Mouse (Mus musculus) telencephalon, adult 2 months (tissue): ENCODE data around the gene Tnk2.

ENCODE experiments used
- DNase-seq: peaks from one replicate; pipeline ENCODE4 v3.0.0-alpha.2; 2011; ENCODE audit warnings: low read depth, low spot score

Tnk2 gene

DNA sequence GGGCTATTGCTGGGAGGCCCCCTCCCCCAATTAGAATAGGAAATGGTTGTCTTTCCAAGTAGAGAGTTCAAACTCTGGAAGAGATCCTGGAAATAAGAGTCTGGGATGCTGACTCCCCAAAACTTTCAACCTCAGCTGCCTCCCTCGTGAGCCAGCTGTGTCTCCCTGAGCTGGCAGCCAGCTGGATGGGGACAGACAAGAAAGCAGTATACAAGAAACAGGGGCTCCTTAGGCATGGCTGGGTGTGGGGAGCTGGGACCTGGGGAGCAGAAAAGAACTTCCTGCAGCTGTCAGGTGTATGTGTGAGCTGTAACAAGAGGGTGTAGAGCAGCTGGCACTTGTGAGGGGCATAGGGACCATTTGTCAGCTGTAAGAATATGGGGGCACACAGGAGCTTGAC, 16.4 kb downstream of the Tnk2 start:
- DNase-seq = no peak

DNA sequence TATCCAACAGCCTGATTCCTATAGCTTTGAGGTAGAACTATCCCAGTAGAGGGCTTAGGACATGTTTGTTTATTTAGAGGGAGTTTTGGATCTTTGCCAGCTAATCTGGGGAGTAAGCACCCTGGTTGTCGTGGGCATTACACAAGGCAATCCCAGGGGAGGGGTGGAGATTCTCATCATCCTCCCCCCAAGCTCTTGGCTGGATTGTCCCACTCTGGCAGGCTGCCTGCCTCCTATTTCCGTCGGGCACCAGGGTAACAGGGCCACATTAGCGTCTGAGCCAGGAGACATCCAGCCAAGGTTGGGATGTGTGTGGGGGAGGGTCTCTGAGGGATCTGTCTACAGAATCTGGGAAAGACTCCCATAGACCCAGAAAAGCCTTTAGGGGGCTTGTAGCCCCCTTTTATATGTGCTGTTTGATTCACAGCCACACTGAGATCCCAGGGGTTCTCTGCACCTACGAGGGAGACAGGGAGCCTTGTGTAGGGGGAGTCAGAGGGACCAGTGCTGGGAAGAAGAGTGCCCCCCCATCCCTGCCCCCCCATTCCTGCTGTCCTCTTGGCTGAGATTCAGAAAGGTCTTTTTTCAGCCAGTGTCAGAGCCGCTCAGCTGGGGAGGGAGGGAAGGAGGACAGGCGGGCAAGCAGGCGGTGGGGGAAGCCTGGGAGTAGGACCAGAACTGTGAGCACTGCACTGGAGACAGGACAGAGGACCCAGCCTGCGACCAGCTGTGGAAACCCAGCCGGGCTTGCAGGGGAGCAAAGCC, 17.1 kb downstream of the Tnk2 start:
- DNase-seq = no peak

DNA sequence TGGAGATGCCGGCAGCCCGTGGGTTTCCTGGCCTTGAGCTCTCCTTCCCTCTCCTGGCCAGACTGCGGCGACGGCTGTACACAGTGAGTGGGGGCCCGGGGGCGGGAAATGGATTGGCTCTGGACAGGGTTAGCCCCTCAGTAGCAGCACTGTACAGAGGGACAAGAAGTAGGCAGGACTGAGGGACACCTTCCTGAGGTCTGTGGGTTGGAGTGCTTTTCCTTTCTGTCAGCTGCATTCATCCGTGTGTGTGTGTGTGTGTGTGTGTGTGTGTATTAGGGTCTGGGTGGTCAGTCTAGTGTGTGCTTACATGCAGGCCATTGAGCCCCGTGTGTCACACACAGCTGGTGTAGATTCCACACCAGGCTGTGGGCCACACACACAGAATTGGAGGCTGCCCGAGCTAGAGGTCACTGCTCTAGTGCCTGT, 17.8 kb downstream of the Tnk2 start:
- DNase-seq = no peak

DNA sequence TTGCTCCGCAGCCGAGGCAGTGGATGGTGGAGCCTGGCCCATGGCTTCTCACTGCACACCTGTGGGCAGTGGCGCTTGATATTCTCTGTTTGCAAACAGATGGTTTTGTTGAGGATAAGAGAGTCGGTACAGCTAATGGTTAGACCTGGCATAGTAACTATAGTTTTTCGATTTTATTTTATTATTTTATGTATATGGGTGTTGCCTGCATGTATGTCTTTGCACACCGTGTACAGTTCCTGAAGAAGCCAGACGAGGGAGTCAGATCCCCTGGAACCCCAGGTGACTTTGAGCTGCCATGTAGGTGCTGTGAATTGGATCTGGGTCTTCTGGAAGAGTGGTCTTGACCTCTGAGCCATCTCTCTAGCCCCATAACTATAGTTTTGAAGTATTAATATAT, 18.7 kb downstream of the Tnk2 start:
- DNase-seq = no peak

DNA sequence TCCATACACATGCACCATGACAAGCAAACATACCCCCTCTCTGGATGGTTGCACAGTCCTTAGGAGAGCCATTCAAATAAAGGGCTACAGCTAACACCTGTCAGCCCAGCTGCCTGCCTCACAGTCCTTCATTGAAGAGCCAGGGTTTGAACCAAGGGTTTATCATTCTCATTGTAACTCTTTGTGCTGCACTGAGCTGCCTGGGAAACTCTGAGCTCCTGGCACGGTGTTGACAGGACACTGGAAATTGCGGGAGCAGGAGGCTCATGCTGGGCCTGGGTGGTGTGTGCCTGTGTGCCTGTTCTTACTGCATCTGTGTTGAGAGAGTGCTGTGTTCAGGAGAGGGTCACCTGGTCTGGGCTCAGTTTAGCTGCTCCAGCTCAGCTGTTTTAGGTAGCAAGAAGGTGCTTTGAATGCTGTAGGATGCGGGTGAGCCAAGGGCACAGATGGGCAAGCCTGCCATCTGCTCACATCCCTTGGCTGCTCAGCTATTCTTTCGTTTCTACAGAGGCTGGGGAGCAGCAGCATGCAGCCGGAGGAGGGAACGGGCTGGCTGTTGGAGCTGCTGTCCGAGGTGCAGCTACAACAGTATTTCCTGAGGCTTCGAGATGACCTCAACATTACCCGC, 19.7 kb downstream of the Tnk2 start:
- no peak for DNase-seq

DNA sequence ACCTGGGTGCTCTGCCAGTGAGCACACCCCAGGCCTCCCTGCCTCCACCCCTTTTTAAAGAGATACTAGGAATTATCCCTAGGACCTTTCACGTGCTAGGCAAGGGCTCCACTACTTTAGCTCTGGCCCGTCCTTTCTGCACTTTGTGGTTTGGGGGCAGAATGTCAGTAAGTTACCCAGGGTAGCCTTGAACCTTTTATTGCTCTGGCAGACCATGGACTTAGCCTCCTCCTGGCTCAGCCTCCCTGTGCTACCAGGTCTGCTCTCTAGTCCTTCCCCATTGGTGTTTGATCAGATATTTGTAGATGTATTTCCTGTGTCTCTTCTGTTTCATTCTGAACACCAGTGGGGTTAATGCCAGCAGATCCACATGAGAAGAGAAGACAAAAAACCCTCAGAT, 20.5 kb downstream of the Tnk2 start:
- DNase-seq = no peak

DNA sequence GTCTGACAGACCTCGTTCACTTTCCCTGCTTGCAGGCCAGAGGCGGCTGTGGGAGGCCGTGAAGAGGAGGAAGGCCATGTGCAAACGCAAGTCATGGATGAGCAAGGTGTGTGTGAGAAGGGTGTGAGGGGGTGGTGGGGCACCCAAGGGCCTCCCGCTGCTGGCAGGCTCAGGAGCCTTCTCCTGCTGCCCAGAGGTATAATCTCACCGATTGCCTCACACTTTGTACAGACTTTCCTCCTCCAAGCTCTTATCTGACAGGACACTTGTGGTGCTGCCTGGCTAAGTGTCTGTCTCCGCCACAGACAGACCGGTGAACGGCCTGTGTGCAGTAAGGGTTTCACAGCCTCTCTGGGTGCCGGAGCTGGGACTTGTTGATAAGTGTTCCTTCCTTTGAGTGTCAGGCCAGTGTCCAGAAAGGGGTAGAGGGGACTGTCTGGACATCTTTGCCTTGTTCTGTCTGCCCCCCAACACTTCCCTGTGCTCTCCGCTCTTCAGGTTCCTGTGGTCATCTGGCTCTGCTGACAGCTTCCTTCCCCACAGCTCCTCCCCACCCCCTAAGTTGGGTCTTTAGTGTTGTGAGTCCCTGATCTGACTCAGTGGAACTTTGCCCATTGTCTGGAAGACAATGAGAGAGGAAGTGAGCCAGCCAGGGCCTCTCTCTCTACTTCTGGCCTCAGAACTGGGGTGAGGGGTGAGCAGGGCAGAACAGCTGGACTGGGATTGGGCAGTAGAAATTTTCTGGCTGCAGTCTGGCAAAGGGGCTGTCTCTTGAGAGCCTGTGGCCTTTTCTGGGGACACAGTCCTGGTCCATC, 22.4 kb downstream of the Tnk2 start:
- DNase-seq = no peak

DNA sequence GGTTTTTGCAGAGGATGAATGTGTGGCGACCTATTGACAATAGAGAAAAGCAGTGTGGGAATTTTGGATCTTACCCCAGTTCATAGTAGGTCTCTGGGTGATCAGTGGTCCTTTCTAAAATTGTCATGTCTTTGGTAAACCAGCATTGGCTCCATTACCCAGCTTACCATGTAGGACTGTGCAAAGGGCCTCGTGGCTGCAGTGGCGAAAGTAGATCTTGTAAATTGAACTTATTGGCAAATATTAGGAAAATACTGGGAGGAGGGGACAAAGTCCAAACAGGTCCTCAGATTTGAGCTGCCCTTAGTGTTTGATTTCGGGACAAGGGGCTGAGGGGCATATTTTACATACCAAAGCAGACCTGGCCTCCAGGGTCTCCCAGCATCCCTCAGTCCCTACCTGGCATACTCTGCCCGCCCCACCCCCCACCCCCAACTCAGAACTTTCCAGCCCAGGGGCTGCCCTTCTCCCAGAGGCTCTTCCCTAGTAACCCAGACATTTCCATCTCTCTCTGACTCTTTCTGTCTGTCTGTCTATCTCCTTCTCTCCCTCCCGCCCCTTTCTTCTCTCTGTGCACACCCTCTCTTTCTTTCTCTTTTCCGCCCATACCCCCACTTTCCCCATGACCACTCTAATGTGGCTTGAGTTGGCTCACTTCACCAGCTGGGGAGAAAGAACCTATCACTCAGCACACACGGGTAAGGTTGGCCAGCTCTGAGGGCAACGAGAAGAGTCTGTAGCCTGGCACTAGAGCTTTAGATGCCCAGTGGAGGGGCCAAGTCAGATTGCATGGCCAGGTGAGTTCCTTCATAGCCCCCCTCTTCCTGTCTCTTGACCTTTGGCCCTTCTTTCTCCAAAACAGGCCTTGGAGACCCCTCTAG, 23.2 kb downstream of the Tnk2 start:
- no peak for DNase-seq

DNA sequence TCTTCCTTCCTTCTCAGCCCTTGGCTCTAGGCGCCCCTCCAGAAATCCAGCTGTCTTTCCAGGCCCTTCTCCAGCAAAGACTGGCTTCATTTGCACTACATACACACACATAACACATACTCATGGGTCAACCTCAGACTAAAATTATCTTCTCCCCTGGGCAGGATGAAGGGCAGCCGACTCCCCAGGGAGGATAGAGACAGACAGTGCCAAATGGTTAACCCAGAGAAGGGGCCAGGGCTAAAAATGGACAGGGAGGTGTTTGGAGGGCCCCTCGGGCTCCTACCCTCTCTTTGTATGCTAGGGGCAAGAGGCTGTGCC, 23.8 kb downstream of the Tnk2 start:
- DNase-seq = no peak

DNA sequence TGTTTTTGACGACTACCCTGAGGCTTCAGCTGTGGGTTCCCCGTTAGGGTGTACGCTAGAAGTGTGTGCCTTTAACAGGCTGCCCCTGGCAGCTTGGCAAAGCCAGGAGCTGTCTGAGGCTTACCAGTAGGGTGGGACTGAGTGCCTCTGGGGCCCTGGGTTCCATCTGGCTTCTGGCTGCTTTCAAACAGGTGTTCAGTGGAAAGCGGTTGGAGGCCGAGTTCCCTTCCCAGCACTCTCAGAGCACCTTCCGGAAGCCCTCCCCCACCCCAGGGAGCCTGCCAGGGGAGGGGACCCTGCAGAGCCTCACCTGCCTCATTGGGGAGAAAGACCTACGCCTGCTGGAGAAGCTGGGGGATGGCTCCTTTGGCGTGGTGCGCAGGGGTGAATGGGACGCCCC, 24.4 kb downstream of the Tnk2 start:
- no peak for DNase-seq

DNA sequence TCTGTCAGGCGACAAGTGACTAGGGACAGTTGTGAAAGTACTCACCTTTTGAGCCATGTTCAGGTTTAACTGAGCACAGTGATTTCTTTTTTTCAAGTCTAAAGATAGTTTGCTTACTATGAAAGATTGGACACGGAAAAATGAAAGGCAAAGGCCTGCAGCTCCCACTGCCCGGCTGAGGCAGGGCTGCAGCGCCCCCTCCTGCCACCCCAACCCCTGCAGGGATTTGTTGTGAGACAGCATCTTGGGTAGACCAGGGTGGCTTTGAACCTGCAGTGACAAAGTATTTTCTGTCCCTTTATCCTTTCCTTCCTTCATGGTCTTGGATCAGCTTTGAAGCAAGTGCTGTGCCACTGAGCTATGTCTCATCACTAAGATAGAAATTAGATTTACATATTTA, 24.8 kb downstream of the Tnk2 start:
- DNase-seq = no peak

DNA sequence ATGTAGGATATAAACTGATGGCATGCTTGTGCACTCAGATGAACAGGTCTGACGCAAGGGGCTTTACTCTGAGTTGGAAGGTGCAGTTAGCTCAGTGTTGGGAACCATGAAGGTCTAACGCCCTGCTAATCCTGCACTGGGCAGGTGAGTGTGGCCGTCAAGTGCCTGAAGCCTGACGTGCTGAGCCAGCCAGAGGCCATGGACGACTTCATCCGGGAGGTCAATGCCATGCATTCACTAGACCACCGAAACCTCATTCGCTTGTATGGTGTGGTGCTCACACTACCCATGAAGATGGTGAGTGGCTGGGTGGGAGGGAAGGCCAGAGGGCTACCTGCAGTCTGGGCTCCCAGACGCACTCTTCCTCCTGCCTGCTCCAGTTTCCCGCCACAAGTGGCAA, 25.6 kb downstream of the Tnk2 start:
- no peak for DNase-seq

DNA sequence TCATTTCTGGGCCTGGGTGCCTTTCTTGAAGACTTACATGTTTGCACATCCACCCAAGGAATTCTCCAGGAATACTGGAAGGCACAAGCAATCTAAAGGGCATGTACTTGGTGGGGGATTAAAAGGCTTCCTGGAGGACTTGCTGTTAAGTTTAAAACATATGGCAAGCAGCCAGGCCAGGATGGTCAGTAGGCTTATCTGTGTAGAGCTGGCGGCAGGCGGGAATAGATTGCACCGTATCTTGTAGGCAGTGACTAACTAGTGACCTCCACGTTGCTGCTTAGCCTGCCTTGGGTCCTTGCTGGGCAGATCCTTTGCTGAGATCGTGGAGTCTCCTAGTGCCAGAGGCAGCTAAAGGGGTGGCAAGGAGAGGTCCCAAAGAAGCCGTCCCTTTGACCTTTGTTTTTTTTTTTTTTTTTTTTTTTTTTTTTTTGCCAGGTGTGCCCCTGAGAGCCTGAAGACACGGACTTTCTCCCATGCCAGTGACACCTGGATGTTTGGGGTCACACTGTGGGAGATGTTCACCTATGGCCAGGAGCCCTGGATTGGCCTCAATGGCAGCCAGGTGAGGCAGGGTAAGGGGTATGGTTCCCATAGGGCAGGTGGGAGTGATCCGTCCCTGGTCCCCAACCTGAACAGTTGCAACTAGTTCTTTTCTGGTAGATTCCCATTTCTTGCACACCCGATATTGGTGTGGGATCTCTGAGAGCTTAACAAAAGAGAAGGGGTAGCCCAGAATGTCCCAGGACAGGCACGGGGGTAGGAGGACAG, 26.9 kb downstream of the Tnk2 start:
- no peak for DNase-seq

DNA sequence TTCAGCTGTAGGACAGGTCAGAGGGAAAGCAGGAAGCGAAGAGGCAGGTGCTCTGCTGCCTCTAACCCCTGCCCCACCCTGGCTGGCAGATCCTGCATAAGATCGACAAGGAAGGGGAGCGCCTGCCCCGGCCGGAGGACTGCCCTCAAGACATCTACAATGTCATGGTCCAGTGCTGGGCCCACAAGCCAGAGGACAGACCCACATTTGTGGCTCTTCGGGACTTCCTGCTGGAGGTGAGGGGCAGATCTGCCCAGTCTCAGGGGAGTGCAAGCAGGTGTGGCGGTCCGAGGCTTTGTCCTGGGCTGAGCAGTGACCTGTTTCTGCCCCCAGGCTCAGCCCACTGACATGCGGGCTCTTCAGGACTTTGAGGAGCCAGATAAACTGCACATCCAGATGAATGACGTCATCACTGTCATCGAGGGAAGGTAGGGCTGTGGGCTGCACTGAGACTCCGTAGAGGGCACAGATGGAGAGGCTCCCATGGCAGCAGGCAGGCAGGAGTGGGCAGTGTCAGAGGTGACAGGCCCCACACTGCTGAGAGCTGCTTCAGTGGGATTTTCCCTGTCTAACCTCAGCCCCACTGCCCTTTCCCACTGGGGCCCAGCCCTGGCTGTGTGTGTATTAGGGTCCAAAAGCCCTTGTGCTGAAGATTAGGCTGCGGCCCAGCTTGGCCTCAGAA, 27.7 kb downstream of the Tnk2 start:
- no peak for DNase-seq

DNA sequence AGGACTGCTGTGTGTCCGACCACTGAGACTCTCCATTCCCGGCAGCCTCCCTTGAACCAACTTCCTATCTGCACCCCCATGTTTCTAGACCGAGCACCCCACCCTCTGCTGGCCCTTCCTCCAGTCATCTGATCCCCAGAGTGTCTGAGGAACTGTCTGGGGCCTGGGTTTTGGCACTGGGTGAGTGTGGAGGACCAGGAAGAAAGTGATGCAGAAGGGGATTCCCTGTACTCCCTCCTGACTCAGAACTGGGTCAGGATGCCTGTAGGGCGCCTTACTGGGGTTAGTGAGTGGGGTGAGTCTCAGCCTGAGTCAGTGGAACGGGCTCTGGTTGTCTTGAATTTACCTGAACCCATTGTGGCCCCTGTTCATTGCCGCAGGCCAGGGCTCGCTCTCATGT, 28.6 kb downstream of the Tnk2 start:
- no peak for DNase-seq

DNA sequence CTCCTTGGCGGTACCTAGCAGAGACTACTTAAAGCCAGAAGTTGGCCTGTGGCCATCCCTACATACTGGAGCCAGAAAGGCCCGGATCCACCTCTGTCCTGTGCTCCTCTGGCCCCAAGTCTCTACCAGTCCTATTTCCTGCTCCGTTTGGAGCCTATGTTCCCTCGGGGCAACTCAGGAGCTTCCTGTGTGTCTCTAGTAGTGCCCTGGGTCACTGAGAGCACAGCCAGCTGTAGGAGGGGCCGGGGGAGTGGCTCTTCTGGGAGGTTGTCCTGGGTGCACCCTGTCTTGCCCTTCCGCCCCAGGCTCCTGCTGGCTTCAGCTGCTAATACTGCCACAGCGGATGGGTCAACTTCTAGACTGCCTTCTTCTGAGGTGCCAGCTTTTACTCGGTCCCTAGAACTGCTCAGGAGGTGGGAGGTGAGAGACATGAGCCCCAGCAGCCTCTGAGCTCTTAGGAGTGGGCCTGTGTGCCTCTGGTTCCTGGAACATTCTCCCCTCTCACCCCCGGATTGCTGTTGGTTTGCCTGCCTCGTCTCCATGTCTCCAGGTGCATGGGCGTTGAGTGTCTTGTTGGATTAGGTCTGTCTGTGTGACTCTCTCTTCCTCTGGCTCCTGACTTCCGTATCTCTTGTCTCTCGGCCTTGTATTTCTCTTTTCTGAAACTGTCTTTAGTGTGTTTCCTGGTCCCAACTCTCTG, 29.3 kb downstream of the Tnk2 start:
- DNase-seq = no peak

DNA sequence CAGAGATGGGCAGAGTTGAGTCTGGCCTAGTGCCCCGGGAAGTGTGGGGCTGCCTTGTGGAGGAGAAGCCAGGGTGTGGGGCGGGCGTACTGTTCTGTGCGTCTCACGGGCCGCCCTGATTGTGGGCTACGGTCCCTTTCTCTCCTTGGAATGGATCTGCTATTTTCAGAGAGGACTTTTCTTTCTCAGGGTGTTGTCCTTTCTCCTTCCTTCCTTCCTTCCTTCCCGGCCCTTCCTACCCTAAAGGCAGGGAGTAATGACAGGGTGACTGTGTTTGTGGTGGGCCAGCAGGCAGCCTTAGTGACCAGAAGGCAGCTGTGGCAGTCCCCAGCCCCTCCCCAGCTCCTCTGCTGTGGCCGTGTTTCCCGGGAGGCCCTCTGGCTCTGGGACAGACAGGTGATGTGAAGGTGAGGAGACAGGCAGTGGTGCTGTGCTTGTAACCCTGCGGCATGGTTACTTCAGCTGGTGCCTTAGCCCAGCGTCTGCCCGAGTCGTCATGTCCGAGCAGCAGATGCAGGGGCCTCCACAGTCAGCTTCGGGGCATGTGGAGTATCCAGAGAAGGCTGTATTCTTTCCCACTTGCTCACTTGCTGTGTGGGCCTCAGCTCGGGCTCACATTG, 30.6 kb downstream of the Tnk2 start:
- no peak for DNase-seq

DNA sequence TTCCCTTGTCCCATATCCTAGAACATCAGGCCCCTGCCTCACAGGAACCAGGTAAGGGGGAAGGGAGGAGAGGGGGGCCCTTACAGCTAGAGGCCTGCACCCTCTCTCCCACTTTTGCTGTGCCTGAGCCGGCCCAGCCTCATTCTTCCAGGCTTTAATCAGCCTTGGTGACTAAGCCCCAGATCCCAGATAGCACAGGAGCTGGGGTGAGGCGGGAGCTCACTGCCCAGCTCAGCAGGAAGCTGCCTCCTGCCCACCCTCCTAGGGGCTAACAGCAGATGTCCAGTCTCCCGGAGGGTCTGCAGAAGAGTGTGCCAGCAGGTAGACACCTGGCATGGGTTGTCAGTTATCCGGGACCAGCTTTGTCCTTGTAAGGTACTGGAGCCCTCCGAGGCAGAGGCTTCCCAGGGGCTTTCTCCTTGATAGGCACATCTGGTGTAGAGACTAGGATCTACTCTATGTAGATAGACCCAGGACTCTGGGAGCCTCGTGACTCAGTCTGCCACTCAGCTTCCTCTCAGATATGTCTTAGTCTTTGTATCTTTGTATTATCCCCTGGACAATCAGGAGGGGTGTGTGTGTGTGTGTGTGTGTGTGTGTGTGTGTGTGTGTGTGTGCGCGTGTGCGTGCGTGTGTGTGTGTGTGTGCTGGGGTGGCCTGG, 33.5 kb downstream of the Tnk2 start:
- DNase-seq = no peak

DNA sequence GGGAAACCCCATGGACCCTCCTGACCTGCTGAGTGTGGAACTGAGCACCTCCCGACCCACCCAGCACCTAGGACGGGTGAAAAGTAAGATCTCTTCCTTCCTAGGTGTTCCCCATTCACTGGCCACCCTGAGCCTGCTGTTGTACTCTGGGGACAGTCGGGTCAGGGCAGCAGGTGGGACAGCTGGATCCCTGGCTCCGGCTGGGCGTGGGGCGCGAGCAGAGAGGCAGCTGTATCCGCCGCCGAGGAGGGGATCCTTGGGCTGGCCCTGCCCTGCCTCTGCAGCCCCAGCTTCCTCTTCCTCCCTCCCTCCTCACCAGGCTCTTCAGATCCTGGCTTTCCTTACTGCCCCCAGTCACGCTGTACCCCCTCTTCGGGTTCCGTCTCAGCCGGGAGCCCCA, 34.2 kb downstream of the Tnk2 start:
- no peak for DNase-seq
